Mouse (Mus musculus): Measurements from ENCODE around the gene Exosc3. TPM values are rescaled to one million over a fixed set of nuclear protein-coding genes. Genes with fewer than 3 reads are reported as not detected.

Gene Exosc3
- polyA plus RNA-seq (2017; shearing (Covaris generic)), result 115 TPM

DNA sequence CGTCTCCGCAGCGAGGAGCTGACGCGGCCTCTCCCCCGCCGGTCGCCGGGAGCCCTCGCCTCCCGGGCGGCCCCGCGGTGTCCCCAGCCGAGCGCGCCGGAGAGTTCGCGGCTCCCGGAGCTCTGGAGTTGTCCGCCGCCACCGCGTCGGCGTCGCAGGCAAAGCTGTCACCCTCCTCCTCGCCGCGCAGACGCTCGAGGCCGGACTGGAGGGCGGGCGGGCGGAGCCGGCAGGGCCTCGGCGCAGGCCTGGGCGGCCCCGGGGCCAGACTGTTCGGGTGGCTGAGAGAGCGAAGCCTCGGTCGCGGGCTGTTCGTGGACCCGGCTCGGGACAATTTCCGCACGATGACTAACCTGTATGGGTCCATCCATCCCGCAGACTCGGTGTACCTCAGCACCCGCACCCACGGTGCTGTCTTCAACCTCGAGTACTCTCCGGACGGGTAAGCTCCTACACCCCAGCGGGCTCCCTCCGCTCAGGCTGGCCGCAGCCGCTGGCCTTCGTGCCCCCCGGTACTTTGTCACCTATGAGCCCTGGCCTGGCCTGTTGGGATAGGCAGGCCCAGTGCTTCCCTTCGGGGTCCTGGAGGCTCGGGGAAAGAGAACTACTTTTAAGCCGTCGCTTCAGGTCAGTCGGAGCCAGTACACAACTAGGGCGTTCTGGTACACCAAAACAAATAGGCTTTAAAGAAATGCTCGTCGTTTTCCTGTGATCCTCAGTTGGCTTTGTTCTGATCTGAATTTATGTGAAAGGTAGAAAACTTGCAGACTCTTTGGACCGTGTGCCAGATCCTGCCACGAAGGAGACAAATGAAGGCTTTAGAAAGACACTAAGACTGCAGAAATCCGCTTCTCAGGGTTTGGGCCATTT lies at the start of gene Exosc3:
TSS of gene Exosc3 (minus strand) at position 447 of the 870 bp plus-strand sequence.

DNA sequence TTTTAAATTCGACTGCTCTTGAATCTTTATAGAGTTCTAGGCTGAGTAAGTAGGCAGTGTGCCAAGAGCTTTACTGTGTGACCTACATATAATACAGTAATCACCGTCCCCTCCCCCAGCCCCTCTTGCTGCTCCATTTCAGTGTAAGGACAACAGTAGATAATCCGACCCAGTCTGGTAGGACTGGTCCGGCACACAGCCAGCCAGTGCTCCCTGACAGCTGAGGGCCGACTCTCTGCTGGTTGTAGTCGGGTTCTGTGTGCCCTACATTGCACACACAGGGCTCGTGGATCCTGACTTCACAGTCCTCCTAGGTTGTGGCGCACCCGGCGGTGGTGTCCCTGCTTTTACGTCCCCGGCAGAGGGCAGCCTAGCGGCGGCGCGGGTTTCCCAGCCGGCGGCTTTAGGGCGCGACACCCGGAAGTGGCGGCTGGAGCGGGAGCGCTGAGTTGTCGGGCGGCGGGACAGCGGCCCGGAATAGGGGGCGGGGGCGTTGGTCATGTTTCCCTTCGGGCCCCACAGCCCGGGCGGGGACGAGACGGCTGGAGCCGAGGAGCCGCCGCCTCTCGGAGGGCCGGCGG lies 773 bp downstream of the Exosc3 start, which contains the start of gene Dcaf10:
TSS of gene Dcaf10 (plus strand) at position 433 of the 581 bp plus-strand sequence.

DNA sequence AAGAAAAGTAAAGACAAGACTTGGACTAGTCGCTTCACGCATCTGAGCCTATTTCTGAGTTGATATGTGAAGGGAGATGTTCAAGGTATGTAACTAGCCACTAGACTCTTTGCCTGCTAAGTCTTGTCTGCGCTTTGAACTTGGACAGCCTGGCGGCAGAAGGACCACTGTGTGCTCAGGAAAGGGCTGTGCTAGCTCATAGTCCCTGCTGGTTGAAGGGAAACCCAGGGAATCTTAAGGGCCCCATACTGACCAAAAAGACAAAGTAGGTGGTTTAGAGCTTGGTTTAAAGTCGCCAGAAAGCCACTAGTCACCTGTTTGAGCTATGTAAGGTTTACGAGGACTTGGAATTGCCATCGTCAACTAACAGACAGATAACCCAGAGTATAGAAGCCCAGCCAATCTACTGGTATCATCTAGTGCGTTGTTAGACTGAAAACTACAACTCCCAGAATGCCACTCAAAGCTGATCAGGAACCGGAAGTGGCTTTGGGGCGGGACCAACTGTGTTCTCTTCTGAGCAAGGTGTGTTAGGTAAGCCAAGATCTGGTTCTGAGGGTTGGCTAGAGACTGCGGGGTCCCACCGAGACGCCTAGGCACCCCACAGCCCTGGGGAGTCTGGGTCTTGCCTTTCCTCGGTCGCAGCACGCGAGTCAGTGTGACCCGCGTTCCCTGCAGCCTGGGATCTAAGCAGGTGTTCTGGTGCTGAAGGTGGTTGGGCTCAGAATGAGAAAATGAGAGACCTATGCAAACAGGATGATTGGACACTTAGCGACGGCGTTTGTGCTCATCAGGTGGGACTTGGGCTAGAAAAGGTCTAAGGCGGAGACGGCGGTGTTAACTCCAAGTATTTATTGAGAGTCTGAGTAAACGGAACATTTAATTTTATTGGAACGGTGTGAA lies 45.6 kb downstream of the Exosc3 start, which contains the start of gene Trmt10b:
TSS of gene Trmt10b (plus strand) at position 466 of the 903 bp plus-strand sequence.

Other genes starting within 250 kb of the Exosc3 start
- 147 TPM for gene Tomm5, start 234.6 kb downstream of the Exosc3 start, polyA plus RNA-seq (2017; shearing (Covaris generic))
- not detected for gene Frmpd1, start 157.9 kb downstream of the Exosc3 start, polyA plus RNA-seq (2017; shearing (Covaris generic))
- gene Trmt10b, start 45.6 kb downstream of the Exosc3 start, polyA plus RNA-seq (2017; shearing (Covaris generic)), result 20.4 TPM
- gene Dcaf10, start 631 bp downstream of the Exosc3 start, polyA plus RNA-seq (2017; shearing (Covaris generic)), result 23.2 TPM
- gene Slc25a51, start 66.0 kb upstream of the Exosc3 start, polyA plus RNA-seq (2017; shearing (Covaris generic)), result 27.5 TPM
- gene Shb, start 189.7 kb upstream of the Exosc3 start, polyA plus RNA-seq (2017; shearing (Covaris generic)), result 0.85 TPM